21 mouse cellular contexts compared by ENCODE assay signal in genomic region chr5:33105660-33106059, GRCm38 (mm10). TPM values are rescaled to one million over a fixed set of nuclear protein-coding genes. Genes with fewer than 3 reads are reported as not detected.
DNase-seq lines count a peak whose midpoint lies in the region; ATAC-seq and TF ChIP-seq lines count a peak whose summit lies in the region.
"Had no signal": no experiment of that assay in that cellular context is flagged by ENCODE, and none has a peak within 500 bp of the region (broad histone marks: within the 10 kb centered on the region; RNA-seq: fewer than 3 reads in every experiment).

No protein-coding gene starts in this region.

- no peaks in the 10 kb centered on the region for H3K27me3 ChIP-seq in lung, postnatal 0 days (replicated peaks; ENCODE audit: insufficient read depth, low read length)
- peaks cover 12% of the 10 kb centered on the region for H3K27me3 ChIP-seq in intestine, embryonic 15.5 days (replicated peaks)
- no peaks in the 10 kb centered on the region for H3K27me3 ChIP-seq in small intestine, adult 2 months (ENCODE audit: control insufficient read depth, insufficient read depth, low read length)
- H3K27me3 ChIP-seq: Patski had no signal

- TF ChIP-seq CTCF in lung, postnatal 0 days (IDR thresholded peaks at IDR 0.05) = no peak
- TF ChIP-seq CTCF in small intestine, adult 2 months (IDR thresholded peaks at IDR 0.05; ENCODE audit: extremely low read depth, insufficient read length, insufficient replicate concordance, low read depth, low read length) = no peak

- no peak overlapping the region for H3K9ac ChIP-seq in lung, postnatal 0 days (replicated peaks; ENCODE audit: low read depth)
- no peak overlapping the region for H3K9ac ChIP-seq in intestine, embryonic 15.5 days
- H3K9ac ChIP-seq: embryonic facial prominence, embryonic 13.5 days; hindbrain, embryonic 13.5 days had no signal

- H3K4me1 ChIP-seq in lung, postnatal 0 days (ENCODE audit: insufficient read depth, low read depth, low read length) = no peaks in the 10 kb centered on the region
- no peaks in the 10 kb centered on the region for H3K4me1 ChIP-seq in intestine, embryonic 15.5 days (replicated peaks)
- peaks cover 6% of the 10 kb centered on the region for H3K4me1 ChIP-seq in small intestine, adult 2 months (ENCODE audit: control insufficient read depth, insufficient read depth, insufficient read length, low read length)

- TF ChIP-seq POLR2A in small intestine, adult 2 months (IDR thresholded peaks at IDR 0.05; ENCODE audit: low read depth, low read length) = no peak

- no peak overlapping the region for H3K4me2 ChIP-seq in lung, postnatal 0 days (replicated peaks; ENCODE audit: low read depth, low read length)
- H3K4me2 ChIP-seq in intestine, embryonic 15.5 days (replicated peaks) = peak overlapping the region; percentile 52
- H3K4me2 ChIP-seq: embryonic facial prominence, embryonic 13.5 days; hindbrain, embryonic 13.5 days had no signal

- ATAC-seq in lung, postnatal 0 days = no peak
- no peak for ATAC-seq in intestine, embryonic 15.5 days
- ATAC-seq: activated CD4-positive, CD25-positive, alpha-beta regulatory T cell, adult 4 months; forebrain, embryonic 14.5 days; Patski had no signal

- WGBS in lung, postnatal 0 days = 56% methylated on average over 6 of the region's 6 CpGs
- WGBS in intestine, embryonic 15.5 days = 78% methylated on average over 6 of the region's 6 CpGs
- WGBS in small intestine, adult 2 months = 16% methylated on average over 6 of the region's 6 CpGs

- no peak for TF ChIP-seq EP300 in lung, postnatal 0 days (IDR thresholded peaks at IDR 0.05)

- no peaks in the 10 kb centered on the region for H3K36me3 ChIP-seq in lung, postnatal 0 days (ENCODE audit: insufficient read depth, low read length)
- no peaks in the 10 kb centered on the region for H3K36me3 ChIP-seq in intestine, embryonic 15.5 days
- peaks cover 38% of the 10 kb centered on the region for H3K36me3 ChIP-seq in small intestine, adult 2 months (ENCODE audit: control insufficient read depth, insufficient read depth, low read length)
- H3K36me3 ChIP-seq: embryonic facial prominence, embryonic 13.5 days; heart, embryonic 10.5 days; hindbrain, embryonic 13.5 days had no signal

- no peak overlapping the region for H3K27ac ChIP-seq in lung, postnatal 0 days (ENCODE audit: low read length)
- H3K27ac ChIP-seq in intestine, embryonic 15.5 days = no peak overlapping the region
- H3K27ac ChIP-seq in small intestine, adult 2 months (ENCODE audit: insufficient read depth, low read depth, low read length) = peak overlapping the region; percentile 98
- H3K27ac ChIP-seq: embryonic facial prominence, embryonic 13.5 days; heart, embryonic 10.5 days; hindbrain, embryonic 13.5 days had no signal

- H3K9me3 ChIP-seq in lung, postnatal 0 days (ENCODE audit: low read length) = no peaks in the 10 kb centered on the region
- H3K9me3 ChIP-seq in intestine, embryonic 15.5 days = no peaks in the 10 kb centered on the region
- H3K9me3 ChIP-seq: embryonic facial prominence, embryonic 13.5 days; heart, embryonic 10.5 days; hindbrain, embryonic 13.5 days had no signal

- no peak overlapping the region for H3K4me3 ChIP-seq in lung, postnatal 0 days (ENCODE audit: low read depth, low read length)
- 0 out of 2 replicates have a peak overlapping the region, but pooled peaks have one; percentile 3 for H3K4me3 ChIP-seq in intestine, embryonic 15.5 days (replicated peaks)
- peak overlapping the region; percentile 51 for H3K4me3 ChIP-seq in small intestine, adult 2 months (ENCODE audit: low read depth, low read length)
- H3K4me3 ChIP-seq: embryonic facial prominence, embryonic 13.5 days; heart, embryonic 10.5 days; hindbrain, embryonic 13.5 days had no signal

- peak; percentile 14 for DNase-seq in lung, postnatal 0 days (ENCODE audit: low spot score)
- no peak for DNase-seq in lung, postnatal 14 days
- DNase-seq in fat pad, adult 2 months (ENCODE audit: extremely low read depth, low read depth, low spot score) = peak; percentile 86
- no peak for DNase-seq in urinary bladder, postnatal 25 days (ENCODE audit: low spot score)
- DNase-seq: adrenal gland, postnatal 14 days; cerebellum, adult 11-12 months; cerebellum, adult 9-11 months; cerebellum, postnatal 36 days; gastrocnemius, postnatal 36 days; heart, adult 18-20 months; heart, postnatal 10 days; heart, postnatal 4 days had no signal

RNA-seq across cellular contexts. Expression of gene Slc5a1, which starts 1.6 kb away (rescaled TPM):
- polyA plus RNA-seq in lung, postnatal 0 days (2015; fragmentation: Nextera tagmentation; extraction: Ambion mirVana) = 2.2 and 5.4 TPM in 2 replicates
- 52.1 and 61.9 TPM in 2 replicates for polyA plus RNA-seq in intestine, embryonic 15.5 days (2015; fragmentation: Nextera tagmentation; extraction: Ambion mirVana)
- 283 and 626 TPM in 2 replicates for polyA plus RNA-seq in small intestine, adult 2 months (2012; rRNA removed)
- polyA plus RNA-seq: activated CD4-positive, CD25-positive, alpha-beta regulatory T cell, adult 4 months; forebrain, embryonic 14.5 days; heart, embryonic 10.5 days; heart, embryonic 14.5 days had no signal

Comparison
In these comparisons a context has a peak if more than half of its experiments do, and no peak if none do; other contexts are left out.
1. DNase-seq: peak in lung, postnatal 0 days (single experiment) and fat pad, adult 2 months (single experiment); none in lung, postnatal 14 days (single experiment) and urinary bladder, postnatal 25 days (single experiment).